Mouse (Mus musculus) forebrain, embryonic 13.5 days (tissue): Measurements from ENCODE around the gene Catsperz. TPM values are rescaled to one million over a fixed set of nuclear protein-coding genes. Genes with fewer than 3 reads are reported as not detected.
A peak's percentile ranks its signal among the peaks of the same experiment; 100 is the strongest.

ENCODE experiments used
- ATAC-seq: fragments of 200-750 bp; cut with Nextera tagmentation; 2 replicates; pipeline ENCODE4 v1.8.0; 2017
- H3K27ac ChIP-seq: fragments of 300-500 bp; sonication (generic); 2 replicates; pipeline ENCODE4 v1.5.1; 2015; ENCODE audit warnings: inconsistent platforms, mild to moderate bottlenecking, moderate library complexity
- H3K27me3 ChIP-seq: fragments of 300-500 bp; sonication (generic); 2 replicates; pipeline ENCODE4 v1.6.1; 2015; ENCODE audit warnings: mild to moderate bottlenecking, inconsistent platforms
- H3K36me3 ChIP-seq: fragments of 300-500 bp; sonication (generic); 2 replicates; pipeline ENCODE4 v1.6.1; 2015; ENCODE audit warnings: mild to moderate bottlenecking, inconsistent platforms; ENCODE audit not compliant: poor library complexity, severe bottlenecking
- H3K4me1 ChIP-seq: fragments of 300-500 bp; sonication (generic); 2 replicates; pipeline ENCODE4 v1.6.1; 2015; ENCODE audit warnings: inconsistent platforms
- H3K4me2 ChIP-seq: fragments of 300-500 bp; sonication (generic); 2 replicates; pipeline ENCODE4 v1.6.1; 2015; ENCODE audit warnings: inconsistent platforms, mild to moderate bottlenecking, moderate library complexity
- H3K4me3 ChIP-seq: fragments of 300-500 bp; sonication (generic); 2 replicates; pipeline ENCODE4 v1.5.1; 2015; ENCODE audit warnings: mild to moderate bottlenecking, inconsistent platforms
- H3K9ac ChIP-seq: fragments of 300-500 bp; sonication (generic); 2 replicates; pipeline ENCODE4 v1.6.1; 2015; ENCODE audit warnings: mild to moderate bottlenecking, inconsistent platforms
- H3K9me3 ChIP-seq: fragments of 300-500 bp; sonication (generic); replicated peaks from 2 replicates; pipeline ENCODE4 v1.6.1; 2016; ENCODE audit warnings: inconsistent platforms
- WGBS: fragments of 180-500 bp; shearing (Covaris S2); methylation state at CpG from one replicate; pipeline ENCODE4 v1.1.7; 2015; 5-methylcytosine and 5-hydroxymethylcytosine counted together
- polyA plus RNA-seq: library from polyadenylated mRNA; unstranded; fragments of >200 nt; fragmentation: Nextera tagmentation; extraction: Ambion mirVana; gene quantifications from 2 replicates; pipeline ENCODE4 v1.2.1, GENCODE M21; 2015

Catsperz gene
- polyA plus RNA-seq, 1 experiment from 2014 or later = not detected

DNA sequence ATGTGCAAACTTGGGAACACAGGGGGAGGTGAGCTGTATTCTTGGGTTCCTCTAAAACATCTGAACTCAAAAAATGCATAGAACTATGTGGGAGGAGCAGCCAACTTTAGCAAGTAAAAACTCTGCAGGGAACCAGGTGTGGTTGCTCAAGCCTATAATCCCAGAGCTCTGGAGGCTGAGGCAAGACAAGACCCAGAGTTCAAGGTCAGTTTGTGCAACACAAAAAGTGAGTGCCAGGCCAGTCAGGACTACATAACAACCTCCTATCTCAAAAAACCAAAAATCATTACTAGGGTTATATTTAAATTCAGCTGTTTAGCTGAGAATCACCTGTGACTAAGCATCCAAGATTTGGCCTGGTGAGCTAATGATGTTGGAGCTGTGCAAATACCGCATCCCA, 6.8 kb upstream of the Catsperz start:
- Histone ChIP-seq H3K27ac (no peak overlapping the region), H3K27me3 (peaks cover 91% of the 10 kb centered on the region), H3K9me3 (no peaks in the 10 kb centered on the region), H3K4me2 (no peak overlapping the region), H3K4me1 (peaks cover 15% of the 10 kb centered on the region), H3K4me3 (no peak overlapping the region), H3K9ac (no peak overlapping the region), H3K36me3 (no peaks in the 10 kb centered on the region)
- WGBS = 45% methylated on average over 1 of the region's 1 CpGs
- no peak for ATAC-seq

DNA sequence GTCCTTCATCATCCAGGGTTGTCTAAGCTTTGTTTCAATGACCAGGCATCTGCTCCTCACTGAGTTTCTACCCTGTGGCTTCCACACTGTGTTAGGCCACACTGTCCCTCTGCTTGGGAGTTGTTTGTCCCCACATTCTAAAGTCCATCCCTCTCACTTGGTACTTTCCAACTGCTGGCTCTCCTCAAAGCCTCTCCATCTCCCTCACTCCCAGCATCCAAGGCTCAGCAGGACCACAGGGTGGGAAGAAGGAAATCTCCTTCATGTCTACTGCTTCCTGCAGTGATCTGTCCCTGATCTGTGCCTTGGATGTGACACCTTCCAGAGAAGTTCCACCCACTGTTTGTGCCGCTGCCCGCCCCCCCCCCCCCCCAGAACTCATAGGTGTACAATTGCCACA, 5.8 kb upstream of the Catsperz start:
- Histone ChIP-seq H3K9me3 (no peaks in the 10 kb centered on the region), H3K4me3 (no peak overlapping the region), H3K36me3 (no peaks in the 10 kb centered on the region), H3K9ac (no peak overlapping the region), H3K27ac (no peak overlapping the region), H3K4me1 (peaks cover 23% of the 10 kb centered on the region), H3K4me2 (no peak overlapping the region), H3K27me3 (peaks cover 96% of the 10 kb centered on the region)
- no peak for ATAC-seq
- WGBS = 20% methylated on average over 1 of the region's 2 CpGs

DNA sequence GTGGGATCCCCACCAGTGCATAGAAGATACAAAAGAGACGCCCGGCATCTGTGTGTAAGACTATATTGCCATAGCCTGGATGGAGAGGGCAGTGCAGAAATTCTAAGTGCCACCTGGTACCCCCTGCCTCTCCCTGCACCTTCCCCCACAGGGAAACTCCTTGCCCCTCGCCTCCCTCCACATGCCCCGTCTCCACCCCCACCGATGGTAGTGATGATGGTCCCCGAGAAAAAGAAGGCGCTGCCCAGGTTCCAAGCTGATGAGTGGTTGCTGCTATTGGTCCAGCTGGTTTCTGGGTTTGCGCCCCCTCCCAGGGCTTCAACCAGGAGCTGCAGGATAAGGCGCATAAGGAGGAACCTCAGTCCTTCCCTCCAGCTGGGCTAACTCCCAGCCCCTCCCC, 2.9 kb upstream of the Catsperz start:
- Histone ChIP-seq H3K27me3 (peaks cover 96% of the 10 kb centered on the region), H3K4me3 (no peak overlapping the region), H3K9ac (no peak overlapping the region), H3K4me1 (peaks cover 17% of the 10 kb centered on the region), H3K36me3 (no peaks in the 10 kb centered on the region), H3K27ac (no peak overlapping the region), H3K4me2 (no peak overlapping the region), H3K9me3 (no peaks in the 10 kb centered on the region)
- WGBS = 8% methylated on average over 9 of the region's 9 CpGs
- no peak for ATAC-seq

DNA sequence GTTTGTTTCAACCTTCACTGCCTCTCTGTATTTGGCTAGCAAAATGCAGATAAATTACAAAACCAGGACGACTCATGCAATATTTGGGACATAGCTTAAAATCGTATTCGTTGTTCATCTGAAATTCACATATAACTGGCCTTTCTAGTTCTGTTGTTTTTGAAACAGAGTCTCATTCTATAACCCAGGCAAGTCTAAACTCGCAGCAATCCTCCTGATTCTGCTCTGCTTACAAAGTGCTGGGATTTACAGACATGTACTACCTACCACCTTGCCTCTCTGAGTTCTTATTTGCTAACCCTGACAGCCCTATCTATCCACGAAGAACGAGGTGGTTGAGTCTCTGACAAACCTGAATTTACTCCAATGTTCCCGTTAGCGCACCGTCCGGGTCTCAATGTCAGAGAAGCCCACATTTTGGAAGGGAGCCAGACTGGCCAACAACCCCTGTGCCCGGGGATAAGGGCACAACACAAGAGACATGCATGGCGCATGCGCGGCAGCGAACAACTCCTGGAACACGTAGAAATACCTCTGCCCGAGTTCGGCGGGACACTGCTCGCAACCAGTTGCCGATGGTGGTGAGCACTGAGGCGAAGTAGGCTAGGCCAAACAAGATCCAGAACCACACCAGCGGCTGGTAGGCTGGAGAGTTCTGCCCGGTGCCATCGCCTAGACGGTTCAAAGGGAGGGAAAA, 1.5 kb upstream of the Catsperz start:
- Histone ChIP-seq H3K9me3 (no peaks in the 10 kb centered on the region), H3K4me3 (peak overlapping the region; percentile 18), H3K27ac (no peak overlapping the region), H3K4me1 (peaks cover 23% of the 10 kb centered on the region), H3K9ac (no peak overlapping the region), H3K4me2 (peak overlapping the region; percentile 46), H3K36me3 (no peaks in the 10 kb centered on the region), H3K27me3 (peaks cover 90% of the 10 kb centered on the region)
- WGBS = 9% methylated on average over 26 of the region's 26 CpGs
- no peak for ATAC-seq

DNA sequence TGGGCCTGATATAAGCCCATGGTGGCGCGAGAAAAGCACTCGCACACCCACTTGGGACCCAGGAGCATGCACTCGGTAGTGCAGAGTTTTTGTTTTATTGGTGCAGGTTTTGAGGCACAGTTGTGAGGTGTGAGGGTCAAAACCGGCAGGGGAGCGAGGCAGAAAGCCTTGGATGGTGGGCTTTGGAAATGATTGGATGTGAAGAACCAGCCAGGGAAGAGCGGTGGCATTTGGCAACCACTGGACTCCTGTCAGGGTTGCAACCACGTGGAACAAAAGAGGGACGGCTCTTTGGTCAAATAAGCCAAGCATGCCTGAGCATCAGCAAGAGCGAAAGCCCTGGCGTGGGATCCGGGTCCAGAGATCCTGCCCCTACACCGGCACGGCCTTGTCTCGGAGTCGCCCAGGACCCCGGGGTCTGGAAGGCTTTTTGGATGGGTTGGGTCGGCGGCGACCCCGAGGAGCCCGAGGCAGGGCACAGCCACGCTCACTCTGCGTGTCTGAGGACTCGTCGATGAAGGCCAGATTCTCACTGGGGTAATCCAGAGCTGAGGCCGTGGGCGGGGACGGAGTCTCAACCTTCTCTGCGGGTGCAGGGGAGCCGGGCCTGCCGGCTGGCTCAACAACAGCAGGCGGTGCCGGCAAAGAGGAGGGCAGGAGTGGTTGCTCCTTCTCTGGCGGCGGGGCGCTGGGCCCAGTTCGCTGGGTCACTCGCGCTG, 590 bp upstream of the Catsperz start:
- Histone ChIP-seq H3K4me2 (no peak overlapping the region; the same call in 1 of the 2 replicates), H3K27ac (no peak overlapping the region), H3K27me3 (peaks cover 81% of the 10 kb centered on the region), H3K9ac (no peak overlapping the region), H3K36me3 (no peaks in the 10 kb centered on the region), H3K9me3 (no peaks in the 10 kb centered on the region), H3K4me3 (peak overlapping the region; percentile 12; the same call in 1 of the 2 replicates), H3K4me1 (peaks cover 27% of the 10 kb centered on the region)
- 4% methylated on average over 40 of the region's 40 CpGs for WGBS
- no peak for ATAC-seq

DNA sequence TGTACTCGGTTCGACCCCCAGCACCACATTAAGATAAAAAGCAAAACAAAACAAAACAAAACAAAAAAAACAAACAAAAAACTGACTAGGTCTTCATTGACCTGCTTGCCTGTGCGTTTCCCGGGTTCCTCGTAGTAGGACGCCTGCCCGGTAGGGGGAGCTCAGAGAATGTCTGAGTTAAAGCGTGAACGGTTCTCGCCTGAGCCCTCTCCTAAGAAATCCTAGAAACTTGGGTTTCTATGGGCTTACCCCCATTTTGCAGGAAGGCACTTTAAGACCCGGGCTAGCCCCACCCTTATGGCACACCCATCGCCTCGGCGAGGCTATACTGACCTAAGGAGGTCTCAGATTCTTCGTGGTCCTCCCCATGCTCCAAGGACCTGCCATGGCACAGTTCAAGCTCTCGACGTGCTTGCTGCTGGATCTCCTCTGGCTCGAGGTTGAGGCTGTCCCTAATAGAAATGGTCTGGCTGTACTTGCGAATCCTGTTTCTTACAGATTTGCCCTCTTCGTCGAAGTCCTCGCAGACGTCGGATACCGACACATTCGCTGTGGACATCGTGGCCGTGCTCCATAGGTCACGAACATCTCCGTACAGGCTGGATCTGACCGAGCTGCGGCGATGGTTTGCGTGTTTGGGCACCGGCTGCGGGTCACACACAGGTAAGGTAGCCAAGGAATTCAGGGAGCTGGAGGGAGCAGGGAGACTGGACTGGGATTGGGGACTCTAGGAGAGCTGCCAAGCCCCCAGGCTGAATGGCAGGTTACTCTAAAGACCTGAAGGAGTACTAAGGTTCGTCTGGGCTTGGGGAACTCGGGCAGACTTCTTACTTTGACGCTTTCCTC, 496 bp downstream of the Catsperz start:
- peak overlapping the region; percentile 27 for H3K4me2 ChIP-seq
- peak overlapping the region; percentile 12 for H3K4me3 ChIP-seq
- H3K36me3 ChIP-seq = no peaks in the 10 kb centered on the region
- no peaks in the 10 kb centered on the region for H3K9me3 ChIP-seq
- peaks cover 72% of the 10 kb centered on the region for H3K27me3 ChIP-seq
- 3% methylated on average over 39 of the region's 39 CpGs for WGBS
- H3K4me1 ChIP-seq = peaks cover 38% of the 10 kb centered on the region
- ATAC-seq = no peak
- no peak overlapping the region for H3K27ac ChIP-seq
- 0 out of 2 replicates have a peak overlapping the region, but pooled peaks have one; percentile 12 for H3K9ac ChIP-seq

DNA sequence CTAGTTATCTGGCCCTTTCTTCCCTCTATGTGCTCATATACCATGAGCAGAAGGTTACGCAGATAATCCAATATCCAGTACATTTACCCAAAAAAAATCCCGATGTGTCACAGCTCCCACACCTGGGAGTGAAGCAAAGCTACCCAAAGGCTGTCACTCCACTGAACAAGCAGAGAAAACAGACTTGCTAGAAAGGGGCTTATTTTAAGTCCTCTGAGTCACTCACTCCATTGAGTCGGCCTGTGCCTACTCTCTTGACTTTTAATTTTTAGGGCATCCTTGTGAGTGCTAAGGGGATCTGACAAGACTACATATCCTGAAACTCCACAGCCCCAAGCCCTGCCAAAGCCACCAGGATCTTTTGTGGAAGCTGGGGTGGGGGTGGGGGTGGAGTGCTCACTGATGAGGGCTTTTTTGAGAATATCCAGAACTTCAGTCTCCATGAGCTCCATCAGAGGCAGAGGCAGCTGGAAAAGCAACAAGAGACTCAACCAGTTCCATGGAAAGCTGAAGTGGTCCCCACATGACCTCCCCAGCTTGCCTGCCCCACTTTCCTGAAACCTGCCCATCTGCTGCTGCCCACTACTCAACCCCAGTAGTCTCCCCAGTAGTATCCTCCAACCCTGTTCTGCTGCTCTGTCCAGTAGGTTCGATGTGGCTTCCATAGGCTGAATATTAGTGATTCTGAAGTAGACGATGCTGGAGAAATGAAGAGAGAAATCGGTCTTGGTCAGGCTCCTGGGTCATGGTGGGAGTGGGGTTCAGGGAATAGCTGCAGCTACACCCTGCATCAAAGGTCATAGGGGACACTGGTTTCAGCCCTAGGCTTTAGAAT, 2.1 kb downstream of the Catsperz start:
- no peak overlapping the region for H3K9ac ChIP-seq
- H3K4me1 ChIP-seq = peaks cover 39% of the 10 kb centered on the region
- no peak for ATAC-seq

DNA sequence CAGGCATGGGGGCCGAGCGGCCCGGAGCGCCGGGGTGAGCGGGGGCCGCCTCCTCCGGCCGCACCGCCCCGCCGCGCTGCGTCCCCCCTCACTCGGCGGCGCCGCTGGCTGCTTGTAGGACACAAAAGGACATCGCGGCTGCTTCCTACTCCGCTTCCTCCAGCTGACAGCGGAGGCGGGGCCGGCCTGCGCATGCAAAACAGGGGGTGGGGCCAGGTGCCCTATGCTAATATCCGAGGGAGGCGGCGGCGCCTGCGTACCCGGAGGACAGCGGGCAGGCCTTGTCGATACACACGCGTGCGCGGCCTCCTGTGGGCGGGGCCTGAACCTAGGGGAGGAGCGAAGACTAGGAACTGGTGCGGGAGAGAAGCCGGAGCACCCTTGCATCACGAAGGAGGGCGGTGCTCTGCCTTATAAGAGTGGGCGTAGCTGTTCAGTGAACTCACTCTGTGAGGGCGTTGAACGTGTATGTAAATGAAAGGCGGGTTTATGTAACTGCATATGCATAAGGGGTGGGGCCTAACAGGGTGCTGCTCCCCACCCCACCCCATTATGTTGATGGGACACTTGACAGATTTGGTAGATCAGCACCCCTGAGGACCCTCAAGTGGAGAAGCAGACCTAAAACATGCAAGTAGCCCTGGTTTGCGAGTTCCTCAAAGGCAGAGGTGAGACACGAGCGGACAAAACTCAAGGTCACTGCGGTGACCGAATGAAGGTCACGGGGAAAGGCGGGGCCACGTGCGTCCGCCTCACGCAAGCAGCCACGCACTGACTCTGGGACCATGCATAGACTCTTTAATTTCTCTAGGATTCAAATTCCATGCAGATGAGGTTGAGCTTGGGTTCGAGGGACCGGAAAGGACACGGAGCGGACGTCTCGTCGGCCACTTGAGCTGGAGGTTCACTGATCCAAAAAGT, 3.3 kb downstream of the Catsperz start, which contains the start of gene Esrra:
Gene Esrra, minus strand, starts transcription at position 167 of the 921 bp plus-strand sequence.
- Histone ChIP-seq H3K27ac (peak within 1 kb of the TSS; percentile 84), H3K27me3 (peaks cover 46% of the 10 kb centered on the region), H3K4me2 (peak within 1 kb of the TSS; percentile 90), H3K4me1 (peaks cover 36% of the 10 kb centered on the region), H3K4me3 (peak within 1 kb of the TSS; percentile 81), H3K36me3 (no peaks in the 10 kb centered on the region), H3K9ac (peak within 1 kb of the TSS; percentile 85), H3K9me3 (no peaks in the 10 kb centered on the region)
- WGBS = under 1% methylated on average over 45 of the region's 66 CpGs
- peak; percentile 96 for ATAC-seq

More for the DNA sequence above, 2.1 kb downstream of the Catsperz start:
- Histone ChIP-seq H3K4me3 (no peak overlapping the region), H3K36me3 (no peaks in the 10 kb centered on the region), H3K9me3 (no peaks in the 10 kb centered on the region), H3K27me3 (peaks cover 58% of the 10 kb centered on the region), H3K4me2 (peak overlapping the region; percentile 90), H3K27ac (no peak overlapping the region)
- WGBS = 66% methylated on average over 6 of the region's 6 CpGs

DNA sequence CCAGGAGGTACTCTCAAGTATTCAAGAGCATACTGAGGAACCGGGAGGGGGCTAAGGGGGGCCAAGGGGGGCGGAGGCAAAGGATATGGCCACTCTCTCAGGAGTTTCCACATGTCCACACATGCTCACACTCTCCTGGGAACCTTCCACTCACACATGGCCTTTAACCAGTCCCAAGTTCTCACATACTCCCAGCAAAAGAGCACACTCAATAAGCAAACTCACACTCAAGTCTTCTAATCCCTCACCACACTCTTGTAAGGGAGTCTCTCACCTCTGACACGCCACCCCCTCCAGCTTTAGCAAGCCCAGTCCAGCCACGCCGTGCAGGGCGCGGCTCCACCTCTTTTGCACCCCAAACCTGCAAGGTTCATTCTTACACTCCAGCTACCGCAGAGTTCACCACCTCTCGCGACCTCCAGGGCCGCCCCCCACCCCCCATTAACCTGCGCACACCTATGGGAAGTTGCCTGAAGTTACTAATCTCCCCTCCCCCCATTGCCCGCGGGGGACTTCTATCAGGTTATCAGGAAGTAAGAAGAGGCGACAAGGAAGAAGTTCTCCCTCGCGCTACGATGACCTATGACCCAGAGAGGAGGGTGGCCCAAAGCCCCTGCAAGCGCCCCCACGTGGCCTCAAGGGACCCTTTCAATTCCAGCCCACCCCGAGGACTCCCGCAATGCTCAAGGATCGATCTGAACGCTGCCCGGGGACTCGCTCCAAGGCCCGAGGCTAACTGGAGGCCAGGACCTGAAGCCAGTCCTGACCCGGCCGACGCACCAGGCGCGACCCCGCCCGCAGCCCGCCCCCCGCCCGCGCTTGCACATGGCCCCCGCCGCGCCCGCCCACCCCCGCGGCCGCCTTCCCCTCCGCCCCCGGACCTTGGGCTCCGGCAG, 4.2 kb downstream of the Catsperz start:
- peaks cover 29% of the 10 kb centered on the region for H3K4me1 ChIP-seq
- 2% methylated on average over 32 of the region's 48 CpGs for WGBS
- ATAC-seq = peak; percentile 22
- peak overlapping the region; percentile 90 for H3K4me2 ChIP-seq
- peak overlapping the region; percentile 84 for H3K27ac ChIP-seq
- no peaks in the 10 kb centered on the region for H3K9me3 ChIP-seq
- H3K27me3 ChIP-seq = peaks cover 37% of the 10 kb centered on the region
- H3K36me3 ChIP-seq = 0 out of 2 replicates have a peak, but pooled peaks cover 5% of the 10 kb centered on the region
- H3K9ac ChIP-seq = peak overlapping the region; percentile 85
- H3K4me3 ChIP-seq = peak overlapping the region; percentile 81
